Mouse (Mus musculus): Measurements from ENCODE around the gene Tmem211.

DNA sequence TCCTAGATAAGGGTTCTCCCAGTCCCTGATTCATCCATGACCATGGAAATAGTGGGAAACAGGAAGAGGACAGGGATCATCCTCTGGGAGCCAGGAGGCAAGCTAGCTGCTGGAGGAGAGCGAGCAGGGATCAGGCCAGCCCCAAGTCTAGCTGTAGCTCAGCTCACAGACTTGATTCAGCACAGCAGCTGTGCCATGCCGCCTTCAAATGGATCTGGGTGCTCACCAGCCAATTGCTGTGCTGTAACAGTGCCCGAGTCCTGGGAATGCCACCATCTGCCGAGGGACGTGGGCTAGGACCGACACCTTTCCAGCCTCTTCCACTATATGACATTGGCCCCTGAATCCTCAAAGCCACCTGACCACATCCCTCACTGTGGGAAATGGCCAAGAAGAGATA lies 30.8 kb upstream of the Tmem211 start:
- TF ChIP-seq CTCF (IDR thresholded peaks at IDR 0.05; ENCODE audit: low read depth) = no peak
- no peak for TF ChIP-seq EP300 (IDR thresholded peaks at IDR 0.05; ENCODE audit: low read depth)
